Comparison of ENCODE assay signal across 8 mouse cellular contexts in the genomic region with DNA sequence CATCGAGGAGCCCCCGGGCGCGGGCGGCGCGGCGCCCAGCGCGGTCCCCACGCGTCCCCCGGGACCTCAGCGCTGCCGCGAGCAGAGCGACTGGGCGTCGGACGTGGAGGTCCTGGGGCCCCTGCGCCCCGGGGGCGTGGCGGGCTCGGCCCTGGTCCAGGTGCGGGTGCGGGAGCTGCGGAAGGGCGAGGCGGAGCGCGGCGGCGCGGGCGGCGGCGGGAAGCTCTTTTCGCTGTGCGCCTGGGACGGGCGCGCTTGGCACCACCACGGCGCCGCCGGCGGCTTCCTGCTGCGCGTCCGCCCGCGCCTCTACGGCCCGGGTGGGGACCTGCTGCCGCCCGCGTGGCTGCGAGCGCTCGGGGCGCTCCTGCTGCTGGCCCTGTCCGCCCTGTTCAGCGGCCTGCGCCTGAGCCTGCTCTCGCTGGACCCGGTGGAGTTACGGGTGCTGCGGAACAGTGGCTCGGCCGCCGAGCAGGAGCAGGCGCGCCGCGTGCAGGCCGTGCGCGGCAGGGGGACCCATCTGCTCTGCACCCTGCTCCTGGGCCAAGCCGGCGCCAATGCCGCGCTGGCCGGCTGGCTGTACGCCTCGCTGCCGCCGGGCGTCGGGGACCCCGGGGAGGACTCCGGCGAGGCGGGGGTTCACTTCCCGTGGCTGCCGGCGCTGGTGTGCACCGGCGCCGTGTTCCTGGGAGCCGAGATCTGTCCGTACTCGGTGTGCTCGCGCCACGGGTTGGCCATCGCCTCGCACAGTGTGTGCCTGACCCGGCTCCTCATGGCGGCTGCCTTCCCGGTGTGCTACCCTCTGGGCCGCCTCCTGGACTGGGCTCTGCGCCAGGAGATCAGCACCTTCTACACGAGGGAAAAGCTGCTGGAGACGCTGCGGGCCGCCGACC. TPM values are rescaled to one million over a fixed set of nuclear protein-coding genes. Genes with fewer than 3 reads are reported as not detected.
A peak's percentile ranks its signal among the peaks of the same experiment; 100 is the strongest.
DNase-seq lines count a peak whose midpoint lies in the region; ATAC-seq and TF ChIP-seq lines count a peak whose summit lies in the region.

No protein-coding gene starts in this region.

- H3K27ac ChIP-seq in left cerebral cortex, adult 2 months, result peak overlapping the region; percentile 98
- H3K27ac ChIP-seq in intestine, postnatal 0 days (ENCODE audit: low read depth, low read length), result no peak overlapping the region
- H3K27ac ChIP-seq in limb, embryonic 15.5 days, result peak overlapping the region; percentile 47; the same call in 1 of the 2 replicates

- DNase-seq in left cerebral cortex, adult 2 months (ENCODE audit: extremely low spot score in 1 of 2, low spot score in 2 of 2), result peak; percentile 59 to 63
- no peak for DNase-seq in left cerebral cortex, adult 11 months (ENCODE audit: low spot score)
- DNase-seq in cerebellum, adult 8-10 months, result peak; percentile 77
- DNase-seq in frontal cortex, postnatal 10 days (ENCODE audit: low spot score in 2 of 2), result peak; percentile 23 to 45
- DNase-seq in right cerebral cortex, adult 18-20 months, result peak; percentile 57
- DNase-seq in ovary, adult 18-20 months (ENCODE audit: low spot score), result no peak

- intact Hi-C loops in left cerebral cortex, adult 2 months (cut with DNase I), result no loop called here

- peaks cover 54% of the 10 kb centered on the region for H3K27me3 ChIP-seq in intestine, postnatal 0 days (replicated peaks; ENCODE audit: control insufficient read depth, insufficient read depth, low read length)
- peaks cover 57% of the 10 kb centered on the region for H3K27me3 ChIP-seq in limb, embryonic 15.5 days

- H3K9me3 ChIP-seq in intestine, postnatal 0 days (ENCODE audit: control insufficient read depth), result no peaks in the 10 kb centered on the region
- H3K9me3 ChIP-seq in limb, embryonic 15.5 days, result no peaks in the 10 kb centered on the region

- peak overlapping the region; percentile 99 for H3K4me2 ChIP-seq in intestine, postnatal 0 days (replicated peaks; ENCODE audit: low read depth)
- peak overlapping the region; percentile 100 for H3K4me2 ChIP-seq in limb, embryonic 15.5 days

- TF ChIP-seq CTCF in left cerebral cortex, adult 2 months (IDR thresholded peaks at IDR 0.05), result no peak
- TF ChIP-seq CTCF in intestine, postnatal 0 days (IDR thresholded peaks at IDR 0.05; ENCODE audit: low read depth), result no peak

- WGBS in intestine, postnatal 0 days, result under 1% methylated on average over 110 of the region's 118 CpGs
- WGBS in limb, embryonic 15.5 days, result under 1% methylated on average over 102 of the region's 118 CpGs

- peak; percentile 28; the same call in 1 of the 2 replicates for ATAC-seq in intestine, postnatal 0 days
- ATAC-seq in limb, embryonic 15.5 days (ENCODE audit: insufficient number of reproducible peaks, low FRiP score, low TSS enrichment, low read depth), result peak; percentile 32; the same call in 1 of the 2 replicates

- H3K4me1 ChIP-seq in intestine, postnatal 0 days (replicated peaks; ENCODE audit: control insufficient read depth, insufficient read depth, low read length), result no peaks in the 10 kb centered on the region
- peaks cover 20% of the 10 kb centered on the region for H3K4me1 ChIP-seq in limb, embryonic 15.5 days

- H3K9ac ChIP-seq in intestine, postnatal 0 days (ENCODE audit: low read depth, low read length), result peak overlapping the region; percentile 26
- H3K9ac ChIP-seq in limb, embryonic 15.5 days, result peak overlapping the region; percentile 47

- peak overlapping the region; percentile 81 for H3K4me3 ChIP-seq in left cerebral cortex, adult 2 months
- H3K4me3 ChIP-seq in intestine, postnatal 0 days (ENCODE audit: low read depth, low read length), result peak overlapping the region; percentile 63
- H3K4me3 ChIP-seq in limb, embryonic 15.5 days, result peak overlapping the region; percentile 63

- H3K36me3 ChIP-seq in intestine, postnatal 0 days (ENCODE audit: control insufficient read depth, insufficient read depth), result no peaks in the 10 kb centered on the region
- no peaks in the 10 kb centered on the region for H3K36me3 ChIP-seq in limb, embryonic 15.5 days

RNA-seq across cellular contexts. Expression of a gene that starts 0.8 kb away (rescaled TPM):
- 100 to 1,000 TPM; 114 to 116 TPM for total RNA-seq in left cerebral cortex, adult 2 months (2021)
- 5.4 and 5.5 TPM in 2 replicates for polyA plus RNA-seq in intestine, postnatal 0 days (2015; fragmentation: Nextera tagmentation; extraction: Ambion mirVana)
- 1.4 and 1.7 TPM in 2 replicates for polyA plus RNA-seq in limb, embryonic 15.5 days (2015; fragmentation: Nextera tagmentation; extraction: Ambion mirVana)

RNA-seq across cellular contexts. Expression of a gene that starts 52.9 kb away (rescaled TPM):
- under 1 TPM in 1 of 2 experiments, not detected in 1; 0.09 TPM for total RNA-seq in left cerebral cortex, adult 2 months (2021)
- 3.3 and 4.7 TPM in 2 replicates for polyA plus RNA-seq in intestine, postnatal 0 days (2015; fragmentation: Nextera tagmentation; extraction: Ambion mirVana)
- polyA plus RNA-seq in limb, embryonic 15.5 days (2015; fragmentation: Nextera tagmentation; extraction: Ambion mirVana), result 5.3 and 7.1 TPM in 2 replicates

Comparison
In these comparisons a context has a peak if more than half of its experiments do, and no peak if none do; other contexts are left out.
1. DNase-seq: peak in left cerebral cortex, adult 2 months (2 of 2), cerebellum, adult 8-10 months (single experiment), frontal cortex, postnatal 10 days (2 of 2) and right cerebral cortex, adult 18-20 months (single experiment); none in left cerebral cortex, adult 11 months (single experiment) and ovary, adult 18-20 months (single experiment).
2. Peak in every context shown above with its lines, with median percentiles within 50 percentile points of each other: H3K4me3 ChIP-seq.